Mouse (Mus musculus): Measurements from ENCODE around the gene Enox1. TPM values are rescaled to one million over a fixed set of nuclear protein-coding genes. Genes with fewer than 3 reads are reported as not detected.
A peak's percentile ranks its signal among the peaks of the same experiment; 100 is the strongest.

Enox1 gene
- total and polyA plus RNA-seq, 3 experiments: 0.23 to 0.80 (median 0.78) TPM

GRCm38 (mm10) chr14:77708354-77709150 lies 552.0 kb downstream of the Enox1 start:
- Histone ChIP-seq H3K27ac (no peak overlapping the region), H3K4me3 (no peak overlapping the region), H3K27me3 (ENCODE audit: control insufficient read depth, insufficient read depth, low read length) (no peaks in the 10 kb centered on the region), H3K36me3 (ENCODE audit: control insufficient read depth, insufficient read depth, low read length) (no peaks in the 10 kb centered on the region), H3K9ac (ENCODE audit: low read depth, low read length) (no peak overlapping the region), H3K79me2 (replicated peaks; ENCODE audit: control insufficient read depth, insufficient read depth, low read length) (no peaks in the 10 kb centered on the region), H3K4me1 (ENCODE audit: control insufficient read depth, insufficient read depth, low read length) (no peaks in the 10 kb centered on the region)
- TF ChIP-seq POLR2A (IDR thresholded peaks at IDR 0.05; ENCODE audit: insufficient read depth, low read depth, low read length): no peak
- no peak for TF ChIP-seq CTCF (IDR thresholded peaks at IDR 0.05)
- TF ChIP-seq EP300 (IDR thresholded peaks at IDR 0.05; ENCODE audit: insufficient read depth, low read depth, low read length): no peak
- DNase-seq: no peak
- 59% methylated on average over 12 of the region's 12 CpGs for WGBS
- intact Hi-C loops (cut with DNase I): no loop called here

GRCm38 (mm10) chr14:77714931-77715535 lies 558.5 kb downstream of the Enox1 start:
- TF ChIP-seq CTCF (IDR thresholded peaks at IDR 0.05) (no peak), POLR2A (IDR thresholded peaks at IDR 0.05; ENCODE audit: insufficient read depth, low read depth, low read length) (no peak), EP300 (IDR thresholded peaks at IDR 0.05; ENCODE audit: insufficient read depth, low read depth, low read length) (no peak)
- no peaks in the 10 kb centered on the region for H3K36me3 ChIP-seq (ENCODE audit: control insufficient read depth, insufficient read depth, low read length)
- no peaks in the 10 kb centered on the region for H3K79me2 ChIP-seq (replicated peaks; ENCODE audit: control insufficient read depth, insufficient read depth, low read length)
- no peaks in the 10 kb centered on the region for H3K4me1 ChIP-seq (ENCODE audit: control insufficient read depth, insufficient read depth, low read length)
- H3K9ac ChIP-seq (ENCODE audit: low read depth, low read length): no peak overlapping the region
- H3K27me3 ChIP-seq (ENCODE audit: control insufficient read depth, insufficient read depth, low read length): no peaks in the 10 kb centered on the region
- intact Hi-C loops (cut with DNase I): no loop called here
- no peak overlapping the region for H3K4me3 ChIP-seq
- no peak for DNase-seq
- H3K27ac ChIP-seq: no peak overlapping the region
- WGBS: 85% methylated on average over 9 of the region's 9 CpGs

DNA sequence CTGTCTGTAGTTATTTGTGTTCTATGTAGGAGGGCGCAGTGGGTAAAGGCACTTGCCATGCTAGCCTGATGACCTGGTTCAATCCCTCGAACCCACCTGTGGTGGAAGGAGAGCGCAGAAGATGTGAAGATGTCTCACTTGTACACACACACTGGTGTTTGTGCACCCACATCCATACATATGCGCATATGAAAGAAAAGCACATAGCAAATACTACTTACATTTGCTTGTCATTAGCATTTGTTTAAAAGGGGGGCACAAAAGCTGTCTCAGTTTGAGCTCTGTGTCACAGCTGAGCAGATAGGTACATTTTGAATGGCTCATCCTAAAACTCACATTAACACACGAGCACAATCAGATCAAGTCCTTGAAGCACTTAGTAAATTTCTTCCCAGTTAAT lies 560.4 kb downstream of the Enox1 start:
- H3K79me2 ChIP-seq (replicated peaks; ENCODE audit: control insufficient read depth, insufficient read depth, low read length): no peaks in the 10 kb centered on the region
- DNase-seq: no peak
- no peak overlapping the region for H3K27ac ChIP-seq
- no peak overlapping the region for H3K4me3 ChIP-seq
- H3K36me3 ChIP-seq (ENCODE audit: control insufficient read depth, insufficient read depth, low read length): no peaks in the 10 kb centered on the region
- TF ChIP-seq CTCF (IDR thresholded peaks at IDR 0.05) (no peak), EP300 (IDR thresholded peaks at IDR 0.05; ENCODE audit: insufficient read depth, low read depth, low read length) (no peak), POLR2A (IDR thresholded peaks at IDR 0.05; ENCODE audit: insufficient read depth, low read depth, low read length) (no peak)
- H3K4me1 ChIP-seq (ENCODE audit: control insufficient read depth, insufficient read depth, low read length): no peaks in the 10 kb centered on the region
- H3K27me3 ChIP-seq (ENCODE audit: control insufficient read depth, insufficient read depth, low read length): no peaks in the 10 kb centered on the region
- 93% methylated on average over 5 of the region's 5 CpGs for WGBS
- intact Hi-C loops (cut with DNase I): no loop called here
- no peak overlapping the region for H3K9ac ChIP-seq (ENCODE audit: low read depth, low read length)

DNA sequence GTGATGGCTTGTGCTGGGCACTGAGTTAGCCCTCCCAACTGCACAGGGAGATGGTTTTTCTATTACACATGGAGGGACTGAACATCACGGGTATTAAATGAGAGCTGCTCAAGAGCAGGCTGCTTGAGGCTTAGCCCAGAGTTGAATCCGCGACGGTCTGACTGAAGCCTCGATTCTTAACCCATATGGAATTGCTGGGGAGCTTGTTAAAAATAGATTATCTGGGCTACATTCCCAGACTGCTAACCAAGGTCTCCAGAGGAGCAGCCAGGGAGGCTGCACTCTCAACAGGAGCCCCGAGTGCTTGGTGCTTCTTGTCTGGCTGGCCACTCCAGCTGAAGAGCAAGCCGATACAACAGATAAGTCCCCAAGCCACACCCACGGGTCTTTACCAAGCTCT lies 562.3 kb downstream of the Enox1 start:
- no peak overlapping the region for H3K27ac ChIP-seq
- H3K36me3 ChIP-seq (ENCODE audit: control insufficient read depth, insufficient read depth, low read length): no peaks in the 10 kb centered on the region
- H3K4me1 ChIP-seq (ENCODE audit: control insufficient read depth, insufficient read depth, low read length): no peaks in the 10 kb centered on the region
- no peaks in the 10 kb centered on the region for H3K27me3 ChIP-seq (ENCODE audit: control insufficient read depth, insufficient read depth, low read length)
- DNase-seq: peak in 1 of 2 experiments; percentile 28
- 29% methylated on average over 8 of the region's 8 CpGs for WGBS
- no peaks in the 10 kb centered on the region for H3K79me2 ChIP-seq (replicated peaks; ENCODE audit: control insufficient read depth, insufficient read depth, low read length)
- H3K9ac ChIP-seq (ENCODE audit: low read depth, low read length): no peak overlapping the region
- intact Hi-C loops (cut with DNase I): no loop called here
- H3K4me3 ChIP-seq: no peak overlapping the region
- no peak for TF ChIP-seq CTCF (IDR thresholded peaks at IDR 0.05)
- no peak for TF ChIP-seq POLR2A (IDR thresholded peaks at IDR 0.05; ENCODE audit: insufficient read depth, low read depth, low read length)

- Histone ChIP-seq H3K27me3 (ENCODE audit: control insufficient read depth, insufficient read depth, low read length) (no peaks in the 10 kb centered on the region), H3K27ac (no peak overlapping the region), H3K9ac (ENCODE audit: low read depth, low read length) (no peak overlapping the region), H3K4me3 (no peak overlapping the region), H3K4me1 (ENCODE audit: control insufficient read depth, insufficient read depth, low read length) (no peaks in the 10 kb centered on the region), H3K79me2 (replicated peaks; ENCODE audit: control insufficient read depth, insufficient read depth, low read length) (no peaks in the 10 kb centered on the region), H3K36me3 (ENCODE audit: control insufficient read depth, insufficient read depth, low read length) (no peaks in the 10 kb centered on the region)
- DNase-seq: no peak
- TF ChIP-seq CTCF (IDR thresholded peaks at IDR 0.05) (no peak), POLR2A (IDR thresholded peaks at IDR 0.05; ENCODE audit: insufficient read depth, low read depth, low read length) (no peak), EP300 (IDR thresholded peaks at IDR 0.05; ENCODE audit: insufficient read depth, low read depth, low read length) (no peak)
- 53% methylated on average over 3 of the region's 3 CpGs for WGBS
- intact Hi-C loops (cut with DNase I): no loop called here
Observed at GRCm38 (mm10) chr14:77738056-77738455, 581.5 kb downstream of the Enox1 start.

GRCm38 (mm10) chr14:77738751-77739365 lies 582.3 kb downstream of the Enox1 start:
- H3K27ac ChIP-seq: no peak overlapping the region
- intact Hi-C loops (cut with DNase I): no loop called here
- TF ChIP-seq POLR2A (IDR thresholded peaks at IDR 0.05; ENCODE audit: insufficient read depth, low read depth, low read length): no peak
- no peak for TF ChIP-seq EP300 (IDR thresholded peaks at IDR 0.05; ENCODE audit: insufficient read depth, low read depth, low read length)
- no peak for TF ChIP-seq CTCF (IDR thresholded peaks at IDR 0.05)
- no peaks in the 10 kb centered on the region for H3K4me1 ChIP-seq (ENCODE audit: control insufficient read depth, insufficient read depth, low read length)
- WGBS: 74% methylated on average over 7 of the region's 7 CpGs
- no peak for DNase-seq
- H3K9ac ChIP-seq (ENCODE audit: low read depth, low read length): no peak overlapping the region
- H3K27me3 ChIP-seq (ENCODE audit: control insufficient read depth, insufficient read depth, low read length): no peaks in the 10 kb centered on the region
- no peaks in the 10 kb centered on the region for H3K36me3 ChIP-seq (ENCODE audit: control insufficient read depth, insufficient read depth, low read length)
- H3K4me3 ChIP-seq: no peak overlapping the region
- no peaks in the 10 kb centered on the region for H3K79me2 ChIP-seq (replicated peaks; ENCODE audit: control insufficient read depth, insufficient read depth, low read length)
